Comparison of ENCODE assay signal across 8 mouse cellular contexts in the genomic region with DNA sequence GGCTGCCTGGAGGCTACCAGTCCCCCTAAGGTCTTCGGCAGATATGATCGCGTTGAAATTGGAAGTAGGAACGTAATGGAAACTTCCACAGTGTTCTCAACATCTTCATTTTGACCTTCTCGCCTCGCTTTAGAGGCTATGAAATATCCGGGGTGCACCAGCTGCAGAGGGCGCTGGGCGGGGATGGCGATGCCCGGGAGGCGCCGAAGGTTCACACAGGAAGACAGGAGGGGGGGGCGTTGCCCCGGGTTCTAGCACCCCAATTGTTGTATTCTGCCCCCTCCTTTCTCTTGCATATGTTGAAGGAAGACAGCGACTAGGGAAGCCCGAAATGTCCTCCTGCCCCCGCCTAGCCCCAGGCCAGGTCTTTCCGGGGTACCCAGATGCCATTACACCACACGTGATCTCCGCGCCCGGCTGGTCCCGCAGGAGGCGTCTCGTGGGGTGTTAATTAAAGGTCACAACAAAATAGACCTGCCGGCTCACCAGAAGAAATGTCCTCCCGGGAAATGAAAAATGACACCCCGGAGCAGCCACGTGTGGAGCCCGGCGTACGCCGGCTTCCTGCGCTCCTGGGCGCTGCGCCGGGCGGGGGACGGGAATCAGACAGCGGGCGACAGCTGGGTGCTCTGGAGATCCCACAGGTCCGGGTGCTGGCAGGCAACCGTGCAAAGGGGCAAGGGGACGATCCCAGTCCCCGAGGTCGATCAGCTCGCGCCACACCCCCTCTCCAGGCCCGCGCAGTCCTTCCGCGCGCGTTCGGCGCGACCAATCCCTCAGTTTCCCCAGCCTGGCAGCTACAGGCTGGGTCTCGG. TPM values are rescaled to one million over a fixed set of nuclear protein-coding genes. Genes with fewer than 3 reads are reported as not detected.
DNase-seq lines count a peak whose midpoint lies in the region; ATAC-seq and TF ChIP-seq lines count a peak whose summit lies in the region.

No protein-coding gene starts in this region.

- no peaks in the 10 kb centered on the region for H3K36me3 ChIP-seq in intestine, postnatal 0 days (ENCODE audit: control insufficient read depth, insufficient read depth)
- peaks cover 6% of the 10 kb centered on the region; the same call in 1 of the 2 replicates for H3K36me3 ChIP-seq in limb, embryonic 10.5 days
- no peaks in the 10 kb centered on the region for H3K36me3 ChIP-seq in midbrain, embryonic 11.5 days (ENCODE audit: control insufficient read depth, insufficient read depth, low read length)
- H3K36me3 ChIP-seq in small intestine, adult 2 months (ENCODE audit: control insufficient read depth, insufficient read depth, low read length) = no peaks in the 10 kb centered on the region

- WGBS in intestine, postnatal 0 days = under 1% methylated on average over 59 of the region's 59 CpGs
- WGBS in limb, embryonic 10.5 days = under 1% methylated on average over 59 of the region's 59 CpGs
- under 1% methylated on average over 56 of the region's 59 CpGs for WGBS in midbrain, embryonic 11.5 days
- WGBS in small intestine, adult 2 months = under 1% methylated on average over 59 of the region's 59 CpGs

- H3K4me1 ChIP-seq in intestine, postnatal 0 days (replicated peaks; ENCODE audit: control insufficient read depth, insufficient read depth, low read length) = 0 out of 2 replicates have a peak, but pooled peaks cover 13% of the 10 kb centered on the region
- H3K4me1 ChIP-seq in limb, embryonic 10.5 days = peaks cover 57% of the 10 kb centered on the region
- peaks cover 20% of the 10 kb centered on the region for H3K4me1 ChIP-seq in midbrain, embryonic 11.5 days (ENCODE audit: control insufficient read depth, insufficient read depth, low read length)
- peaks cover 24% of the 10 kb centered on the region for H3K4me1 ChIP-seq in small intestine, adult 2 months (ENCODE audit: control insufficient read depth, insufficient read depth, insufficient read length, low read length)

- ATAC-seq in cerebellum, adult (ENCODE audit: insufficient number of reproducible peaks, low FRiP score, low TSS enrichment) = no peak
- peak; percentile 22 for ATAC-seq in intestine, postnatal 0 days
- ATAC-seq in midbrain, embryonic 11.5 days (ENCODE audit: low FRiP score) = peak; percentile 19

- H3K9ac ChIP-seq in intestine, postnatal 0 days (ENCODE audit: low read depth, low read length) = peak overlapping the region; percentile 26; the same call in 1 of the 2 replicates
- H3K9ac ChIP-seq in midbrain, embryonic 11.5 days (ENCODE audit: low read length) = peak overlapping the region; percentile 61

- peaks cover 50% of the 10 kb centered on the region for H3K27me3 ChIP-seq in intestine, postnatal 0 days (replicated peaks; ENCODE audit: control insufficient read depth, insufficient read depth, low read length)
- H3K27me3 ChIP-seq in limb, embryonic 10.5 days (ENCODE audit: low read depth, poor library complexity, severe bottlenecking) = no peaks in the 10 kb centered on the region
- H3K27me3 ChIP-seq in midbrain, embryonic 11.5 days (ENCODE audit: control insufficient read depth, insufficient read depth, low read length) = peaks cover 38% of the 10 kb centered on the region
- peaks cover 28% of the 10 kb centered on the region for H3K27me3 ChIP-seq in small intestine, adult 2 months (ENCODE audit: control insufficient read depth, insufficient read depth, low read length)

- no peaks in the 10 kb centered on the region for H3K9me3 ChIP-seq in intestine, postnatal 0 days (ENCODE audit: control insufficient read depth)
- no peaks in the 10 kb centered on the region for H3K9me3 ChIP-seq in limb, embryonic 10.5 days (replicated peaks)
- no peaks in the 10 kb centered on the region for H3K9me3 ChIP-seq in midbrain, embryonic 11.5 days (ENCODE audit: control insufficient read depth, low read length)

- TF ChIP-seq POLR2A in small intestine, adult 2 months (IDR thresholded peaks at IDR 0.05; ENCODE audit: low read depth, low read length) = no peak

- H3K27ac ChIP-seq in intestine, postnatal 0 days (ENCODE audit: low read depth, low read length) = no peak overlapping the region
- H3K27ac ChIP-seq in limb, embryonic 10.5 days = peak overlapping the region; percentile 96
- no peak overlapping the region for H3K27ac ChIP-seq in midbrain, embryonic 11.5 days (ENCODE audit: low read depth, low read length)
- H3K27ac ChIP-seq in small intestine, adult 2 months (ENCODE audit: insufficient read depth, low read depth, low read length) = no peak overlapping the region

- H3K4me3 ChIP-seq in intestine, postnatal 0 days (ENCODE audit: low read depth, low read length) = peak overlapping the region; percentile 65
- peak overlapping the region; percentile 90 for H3K4me3 ChIP-seq in limb, embryonic 10.5 days
- H3K4me3 ChIP-seq in midbrain, embryonic 11.5 days (ENCODE audit: low read depth, low read length) = peak overlapping the region; percentile 62
- H3K4me3 ChIP-seq in small intestine, adult 2 months (ENCODE audit: low read depth, low read length) = peak overlapping the region; percentile 64

- peak overlapping the region; percentile 99 for H3K4me2 ChIP-seq in intestine, postnatal 0 days (replicated peaks; ENCODE audit: low read depth)
- H3K4me2 ChIP-seq in midbrain, embryonic 11.5 days = peak overlapping the region; percentile 99

- no peak for TF ChIP-seq CTCF in intestine, postnatal 0 days (IDR thresholded peaks at IDR 0.05; ENCODE audit: low read depth)
- no peak for TF ChIP-seq CTCF in small intestine, adult 2 months (IDR thresholded peaks at IDR 0.05; ENCODE audit: extremely low read depth, insufficient read length, insufficient replicate concordance, low read depth, low read length)

- peak; percentile 37 for DNase-seq in cerebellum, adult 11 months
- peak; percentile 57 for DNase-seq in embryo, embryonic 9.5 days (ENCODE audit: extremely low spot score)
- peak; percentile 29 to 39 for DNase-seq in gastrocnemius, postnatal 4 days (ENCODE audit: low spot score in 2 of 2)
- peak; percentile 76 for DNase-seq in limb, embryonic 10.5 days (ENCODE audit: low spot score)
- DNase-seq in midbrain, embryonic 11.5 days (ENCODE audit: low spot score, missing footprints) = peak; percentile 96

RNA-seq across cellular contexts. Expression of gene Kif26b, which starts 1.2 kb away (rescaled TPM):
- 1 to 10 TPM; 2.9 to 3.0 TPM for total RNA-seq in gastrocnemius, postnatal 4 days (2021)
- polyA plus RNA-seq in intestine, postnatal 0 days (2015; fragmentation: Nextera tagmentation; extraction: Ambion mirVana) = 0.54 and 0.57 TPM in 2 replicates
- 18.4 and 24.8 TPM in 2 replicates for polyA plus RNA-seq in limb, embryonic 10.5 days (2016; fragmentation: Nextera tagmentation; extraction: Ambion mirVana)
- polyA plus RNA-seq in midbrain, embryonic 11.5 days (2014; fragmentation: Nextera tagmentation; extraction: Ambion mirVana) = 3.3 and 3.8 TPM in 2 replicates
- 0.28 and 0.30 TPM in 2 replicates for polyA plus RNA-seq in small intestine, adult 2 months (2012; rRNA removed)

Comparison
In these comparisons a context has a peak if more than half of its experiments do, and no peak if none do; other contexts are left out.
1. DNase-seq: peak in every context shown above with its lines; median percentile 96 in midbrain, embryonic 11.5 days; 76 in limb, embryonic 10.5 days; 57 in embryo, embryonic 9.5 days; 37 in cerebellum, adult 11 months; 34 in gastrocnemius, postnatal 4 days.